Mouse (Mus musculus) testis, adult 10 weeks (tissue): ENCODE data around the gene Senp7. TPM values are rescaled to one million over a fixed set of nuclear protein-coding genes. Genes with fewer than 3 reads are reported as not detected.

Experiments used
- polyA plus RNA-seq: library from polyadenylated mRNA; stranded (reverse); fragments of 350-450 nt; fragmentation: Illumina TruSeq; extraction: RNeasy Lipid Tissue Mini Kit (QIAGEN cat#74804); gene quantifications from one replicate; pipeline ENCODE4 v1.2.3, GENCODE M21; 2014; ENCODE audit warnings: low read depth, low replicate concordance

Senp7 gene
- polyA plus RNA-seq = 19.8 TPM

DNA sequence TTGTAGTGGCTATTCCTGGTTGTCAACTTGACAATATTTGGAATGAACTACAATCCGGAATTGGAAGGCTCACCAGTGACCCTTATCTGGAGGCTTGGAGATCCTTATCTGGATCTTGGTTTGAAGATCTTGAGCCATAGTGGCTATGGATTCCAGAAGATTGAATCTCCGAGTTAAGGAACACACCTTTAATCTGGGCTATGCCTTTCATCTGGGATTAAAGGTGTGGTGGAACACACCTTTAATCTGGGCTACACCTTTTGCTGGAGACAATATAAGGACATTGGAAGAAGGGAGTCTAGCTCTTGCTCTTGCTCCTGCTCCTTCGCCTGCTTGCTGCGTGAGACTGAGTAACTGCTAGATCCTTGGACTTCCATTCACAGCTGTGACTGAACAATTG, at the start of gene Senp7:
Gene Senp7 (plus strand): TSS at position 301 of the 400 bp plus-strand sequence.

DNA sequence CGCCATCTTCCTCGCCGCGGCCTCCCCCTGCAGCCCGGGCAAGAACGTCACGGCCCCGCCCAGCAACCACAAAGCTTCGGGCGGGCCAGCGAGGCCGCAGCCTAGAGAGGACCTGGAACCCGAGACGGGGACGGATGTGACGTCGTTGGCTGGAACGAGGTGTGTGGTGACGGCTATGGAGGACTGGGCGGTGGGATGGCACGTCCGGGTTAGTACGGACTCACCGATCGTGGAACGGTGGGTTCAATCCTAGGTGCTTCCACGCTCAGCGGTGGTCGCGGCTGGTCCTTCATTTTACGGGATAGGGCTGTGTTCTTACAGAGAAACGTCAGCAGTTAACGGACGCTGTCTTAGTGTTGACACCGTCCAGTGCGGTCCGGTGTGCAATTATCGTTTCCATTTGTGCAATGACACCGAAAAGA, 18.5 kb upstream of the Senp7 start, which contains the start of gene Pcnp:
Gene Pcnp (minus strand): TSS at position 79 of the 422 bp plus-strand sequence.

DNA sequence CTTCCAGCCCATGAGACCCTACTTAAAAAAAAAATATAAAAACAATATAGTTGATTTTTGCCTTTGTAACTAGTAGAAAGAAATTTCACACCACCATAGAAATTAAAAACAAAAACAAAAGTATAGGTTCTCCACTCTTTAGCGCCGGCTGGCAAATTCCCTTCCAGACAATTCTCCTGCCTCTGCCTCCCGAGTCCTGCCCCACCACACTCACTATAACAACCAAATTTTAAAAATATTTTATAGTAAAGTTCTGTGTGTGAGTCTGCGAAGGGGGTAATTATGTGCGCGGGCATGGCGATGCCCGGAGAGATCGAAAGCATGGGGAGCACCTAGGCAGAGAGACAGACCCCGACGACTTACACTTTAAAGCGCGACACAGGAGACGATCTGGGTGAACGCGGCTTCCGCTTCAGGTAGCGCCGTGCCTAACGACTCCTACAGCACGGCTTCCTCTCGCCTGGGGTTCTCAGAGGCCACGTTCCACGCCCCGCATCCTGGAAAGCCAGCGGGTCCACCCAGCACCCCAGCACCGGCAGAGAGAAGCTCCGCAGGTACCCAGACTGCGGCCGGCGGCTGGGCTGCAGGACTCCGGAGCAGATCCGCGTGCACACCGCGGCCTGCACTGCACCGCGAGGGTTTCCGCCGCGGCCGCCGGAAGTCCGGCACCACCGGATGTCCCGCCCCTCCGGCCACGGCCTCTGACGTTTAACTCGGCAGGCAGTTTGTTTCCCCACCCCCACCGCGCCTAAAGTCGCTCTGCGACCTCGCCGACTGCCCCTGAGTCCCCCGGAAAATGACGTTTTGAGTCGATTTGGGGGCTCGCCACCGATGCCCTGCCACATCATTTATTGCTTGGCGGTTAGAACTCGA, 10.8 kb upstream of the Senp7 start, which contains the start of gene Trmt10c:
Gene Trmt10c (minus strand): TSS at position 682 of the 873 bp plus-strand sequence.

DNA sequence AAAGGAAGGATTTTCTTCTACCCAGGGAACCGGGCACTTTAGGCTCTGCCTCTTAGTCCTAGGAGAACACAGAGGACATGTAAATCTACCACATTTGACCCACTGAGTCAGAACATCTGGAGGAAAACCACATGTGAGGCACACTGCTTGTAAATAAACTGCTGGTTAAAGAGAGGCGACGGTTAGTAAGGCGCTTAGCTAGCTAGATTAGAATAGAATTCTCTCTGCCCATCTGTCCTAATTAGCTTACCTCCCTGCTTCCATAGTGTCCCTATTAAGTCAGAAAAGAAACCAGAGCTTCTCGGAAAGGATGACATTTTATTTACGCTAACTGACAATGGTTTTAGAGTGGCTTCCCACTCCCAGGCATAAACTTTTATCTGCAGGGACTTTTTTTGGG, 155.9 kb downstream of the Senp7 start, which contains the start of gene Impg2:
Gene Impg2 (plus strand): TSS at position 263 of the 400 bp plus-strand sequence.

Other genes with a start within 250 kb of the Senp7 start
- 2.7 TPM for gene Nfkbiz, start 209.4 kb upstream of the Senp7 start, polyA plus RNA-seq
- gene Nxpe3, start 153.1 kb upstream of the Senp7 start, polyA plus RNA-seq = 10.5 TPM
- 14.4 TPM for gene Cep97, start 113.5 kb upstream of the Senp7 start, polyA plus RNA-seq
- gene Rpl24, start 82.1 kb upstream of the Senp7 start, polyA plus RNA-seq = 120 TPM
- gene Zbtb11, start 74.5 kb upstream of the Senp7 start, polyA plus RNA-seq = 27.1 TPM
- gene Pcnp, start 18.6 kb upstream of the Senp7 start, polyA plus RNA-seq = 112 TPM
- gene Trmt10c, start 10.5 kb upstream of the Senp7 start, polyA plus RNA-seq = 16.8 TPM
- 69.3 TPM for gene Impg2, start 156.0 kb downstream of the Senp7 start, polyA plus RNA-seq